Mouse (Mus musculus) adrenal gland, postnatal 4 days (tissue): ENCODE results near the gene Ankfy1. TPM values are rescaled to one million over a fixed set of nuclear protein-coding genes. Genes with fewer than 3 reads are reported as not detected.
"Not testable (repeated sequence)": the region's sequence is repeated elsewhere in the genome, so short reads cannot be mapped to it uniquely, and the experiment has no call there.

ENCODE experiments used
- DNase-seq, 2 experiments: peaks; one replicate each; pipeline ENCODE4 v3.0.0; 2021 to 2022; ENCODE audit warnings: low spot score in 2 of 2, mixed read lengths in 2 of 2
- total RNA-seq, 2 experiments: library from RNA; stranded (reverse); gene quantifications; 2 replicates each; pipeline ENCODE4 v1.2.3; 2021

Gene Ankfy1
- total RNA-seq, 2 experiments from 2014 or later, result 48.7 to 55.8 TPM

GRCm38 (mm10) chr11:72712721-72713120, 22.9 kb downstream of the Ankfy1 start:
- DNase-seq, result no peak

DNA sequence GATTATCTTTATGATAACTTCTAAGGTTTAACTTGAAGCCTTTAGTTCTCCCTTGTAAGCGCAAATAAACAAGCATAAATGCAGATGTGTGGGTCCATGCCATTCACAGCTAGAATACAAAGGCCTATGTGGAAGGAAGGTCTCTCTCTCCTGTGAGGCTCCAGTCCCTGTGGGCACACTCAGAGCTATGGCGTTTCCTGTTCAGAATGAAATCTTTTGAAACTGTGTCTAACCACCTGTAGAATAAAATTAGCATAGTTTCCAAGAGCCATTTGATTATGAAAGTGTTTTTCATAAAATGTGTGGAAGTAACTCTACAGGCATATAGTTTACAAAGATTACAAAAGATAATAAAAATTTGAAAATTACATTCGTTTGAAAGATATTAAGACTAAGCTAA, 28.4 kb downstream of the Ankfy1 start:
- no peak for DNase-seq

- no peak for DNase-seq
These were observed 33.4 kb downstream of the Ankfy1 start for GRCm38 (mm10) chr11:72723165-72723564.

DNA sequence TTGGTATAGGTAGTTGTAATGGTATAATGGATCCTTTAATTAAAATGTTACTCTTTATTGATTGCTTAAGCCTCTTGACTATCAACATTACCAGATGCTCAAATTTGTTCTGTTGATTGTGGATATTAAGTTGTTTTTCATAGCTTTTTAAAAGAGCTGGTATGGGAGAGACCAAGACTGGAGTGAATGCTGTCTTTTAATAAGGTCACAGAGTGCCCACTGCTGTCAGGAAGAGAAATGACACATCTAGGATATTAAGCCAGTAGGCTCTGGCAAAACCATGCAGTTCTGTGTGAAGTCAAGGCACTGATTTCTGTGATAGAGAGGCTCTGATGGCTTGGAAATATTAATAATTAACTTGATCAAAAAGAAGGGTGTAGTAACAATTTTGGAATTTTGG, 34.1 kb downstream of the Ankfy1 start:
- no peak for DNase-seq

- DNase-seq, result no peak
These were observed 36.2 kb downstream of the Ankfy1 start for GRCm38 (mm10) chr11:72726023-72726422.

GRCm38 (mm10) chr11:72733736-72734135, 43.9 kb downstream of the Ankfy1 start:
- no peak for DNase-seq

- DNase-seq, result no peak
These were observed 45.2 kb downstream of the Ankfy1 start for GRCm38 (mm10) chr11:72734840-72735518.

- no peak for DNase-seq
These were observed 45.7 kb downstream of the Ankfy1 start for GRCm38 (mm10) chr11:72735519-72735860.

DNA sequence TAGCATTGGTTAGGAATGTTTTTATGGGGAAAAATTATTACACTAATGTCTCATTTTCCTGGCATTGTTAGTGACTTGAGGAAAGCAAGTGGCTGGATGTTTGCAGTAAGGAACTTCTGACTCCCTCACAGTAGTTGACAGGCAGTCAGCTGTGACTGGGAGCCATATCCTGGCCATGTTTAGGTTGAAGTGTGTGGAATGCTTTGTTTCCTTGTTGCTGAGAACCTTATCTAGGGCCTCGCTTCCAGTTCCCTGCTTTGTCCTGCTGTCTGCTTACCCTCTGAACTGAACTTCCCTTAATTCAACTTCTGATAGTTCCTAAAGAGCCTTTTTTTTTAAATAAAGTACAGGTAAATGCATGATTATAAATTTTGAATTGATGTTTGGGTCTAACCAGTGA, 46.5 kb downstream of the Ankfy1 start:
- no peak for DNase-seq

DNA sequence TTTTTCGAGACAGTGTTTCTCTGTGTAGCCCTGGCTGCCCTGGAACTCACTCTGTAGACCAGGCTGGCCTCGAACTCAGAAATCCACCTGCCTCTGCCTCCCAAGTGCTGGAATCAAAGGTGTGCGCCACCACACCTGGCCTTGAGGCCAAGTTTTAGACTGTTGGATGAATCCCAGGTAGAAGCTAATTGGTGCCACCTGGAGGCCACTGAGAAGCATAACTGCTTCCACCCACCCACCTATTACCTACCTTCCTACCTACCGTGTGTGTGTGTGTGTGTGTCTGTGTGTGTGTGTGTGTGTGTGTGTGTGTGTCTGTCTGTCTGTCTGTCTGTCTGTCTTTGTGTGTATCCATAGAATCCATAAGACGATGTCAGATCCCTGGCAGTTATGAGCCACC, 47.7 kb downstream of the Ankfy1 start:
- not testable (repeated sequence) for DNase-seq

- DNase-seq, result no peak
These were observed 49.2 kb downstream of the Ankfy1 start for GRCm38 (mm10) chr11:72739048-72739447.

DNA sequence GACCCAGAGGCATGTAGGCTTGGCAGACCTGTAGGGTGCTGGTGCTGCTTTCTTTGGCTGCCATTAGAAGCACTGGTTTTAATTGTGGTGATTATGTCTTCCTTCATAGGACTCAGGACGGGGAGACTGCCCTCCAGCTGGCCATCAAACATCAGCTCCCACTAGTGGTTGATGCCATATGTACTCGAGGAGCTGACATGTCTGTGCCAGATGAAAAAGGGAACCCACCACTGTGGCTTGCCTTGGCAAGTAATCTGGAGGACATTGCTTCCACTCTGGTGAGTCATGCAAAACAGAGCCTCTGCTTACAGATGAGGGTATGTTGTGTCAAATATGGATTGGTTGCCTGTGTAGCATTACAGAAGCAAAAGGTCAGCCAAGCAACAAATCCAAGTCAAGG, 62.1 kb downstream of the Ankfy1 start:
- DNase-seq, result no peak

DNA sequence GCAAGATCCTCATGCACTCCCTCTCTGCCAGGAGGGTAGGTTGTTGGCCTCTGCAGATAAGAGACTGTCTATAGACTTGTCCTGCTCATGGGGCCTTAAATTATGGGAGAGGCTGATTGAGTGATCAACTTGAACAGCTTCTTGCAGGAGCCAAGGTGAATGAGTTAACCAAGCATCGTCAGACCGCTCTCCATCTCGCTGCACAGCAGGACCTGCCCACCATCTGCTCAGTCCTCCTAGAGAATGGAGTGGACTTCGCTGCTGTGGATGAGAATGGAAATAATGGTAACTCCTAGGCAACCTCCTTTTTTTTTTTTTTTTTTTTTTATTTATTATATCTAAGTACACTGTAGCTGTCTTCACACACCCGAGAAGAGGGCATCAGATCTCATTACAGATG, 68.5 kb downstream of the Ankfy1 start:
- DNase-seq, result no peak

DNA sequence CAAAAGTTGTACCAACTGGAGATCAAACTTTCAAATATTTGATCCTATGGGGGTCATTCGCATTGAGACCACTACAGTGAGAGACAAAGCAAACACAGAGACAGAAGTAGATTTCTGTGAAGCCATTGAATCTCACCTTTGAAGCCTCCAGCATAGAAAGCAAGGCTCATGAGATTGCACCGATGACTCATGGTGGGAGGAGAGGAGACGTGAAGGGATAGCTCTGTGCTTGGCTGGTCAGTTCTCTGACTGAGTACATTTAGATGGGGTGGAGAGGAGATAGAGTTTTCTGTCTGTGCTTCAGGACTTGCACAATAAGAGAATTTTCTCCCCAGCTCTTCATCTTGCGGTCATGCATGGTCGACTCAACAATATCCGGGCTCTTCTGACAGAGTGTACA, 69.8 kb downstream of the Ankfy1 start:
- DNase-seq, result no peak

DNA sequence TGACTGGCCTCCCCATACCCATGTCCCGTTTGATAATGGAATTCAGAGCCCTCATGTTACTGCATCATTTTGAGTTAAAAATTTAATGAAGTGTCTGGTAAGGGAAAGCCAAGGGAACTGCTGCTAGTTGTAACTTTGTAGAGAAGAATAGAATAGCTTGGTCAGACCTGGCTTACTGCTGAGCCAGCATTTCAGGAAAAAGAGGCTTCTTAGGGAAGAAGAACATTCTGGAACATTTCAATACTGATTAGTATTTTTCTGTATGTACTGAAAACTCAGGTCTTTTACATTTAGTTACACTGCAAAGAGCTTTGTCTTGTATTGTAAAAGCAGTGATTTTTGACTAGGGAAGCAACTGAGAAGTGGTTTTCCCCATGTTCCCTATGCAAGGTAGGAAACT, 71.0 kb downstream of the Ankfy1 start:
- DNase-seq, result no peak

- no peak for DNase-seq
These were observed 74.5 kb downstream of the Ankfy1 start for GRCm38 (mm10) chr11:72764270-72764669.

- no peak for DNase-seq
These were observed 77.9 kb downstream of the Ankfy1 start for GRCm38 (mm10) chr11:72767716-72768115.

DNA sequence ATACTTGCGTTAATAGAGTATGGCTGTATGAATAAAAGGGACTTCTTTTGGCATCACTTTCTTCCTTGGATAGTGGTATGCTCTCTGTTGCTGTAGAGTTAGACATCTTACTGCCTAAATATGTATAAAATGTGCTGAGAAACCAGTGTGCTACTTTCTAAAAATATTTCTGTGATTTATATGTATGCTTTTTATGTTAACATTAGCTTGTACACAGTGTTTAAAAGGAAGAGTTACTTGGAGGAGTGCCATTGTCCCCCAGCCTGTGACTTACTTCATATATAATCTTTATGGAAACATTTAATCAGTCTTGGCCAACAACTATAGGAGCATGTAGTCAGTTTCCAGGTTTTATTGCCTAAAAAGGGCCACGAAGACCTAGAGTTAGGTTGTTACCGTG, 79.3 kb downstream of the Ankfy1 start:
- DNase-seq, result no peak

GRCm38 (mm10) chr11:72770324-72770723, 80.5 kb downstream of the Ankfy1 start:
- no peak for DNase-seq

DNA sequence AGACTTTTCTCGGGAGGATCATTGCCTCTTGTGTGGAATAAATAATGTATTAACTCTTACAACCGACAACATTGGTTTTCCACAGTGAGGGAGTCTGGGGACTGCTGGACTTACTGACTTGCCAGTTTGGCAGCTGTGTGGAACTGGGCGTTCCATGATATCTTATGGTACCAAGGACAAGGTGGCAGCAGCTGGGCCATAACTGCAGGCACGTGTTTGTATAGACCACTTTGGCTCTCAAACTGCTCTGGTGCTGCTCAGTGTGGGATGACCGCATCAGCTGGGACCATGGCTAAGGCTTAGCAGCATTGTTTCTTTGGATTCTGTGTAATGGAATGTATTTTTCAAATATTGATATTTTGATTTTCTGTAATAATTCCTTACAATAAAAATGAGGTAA, 81.0 kb downstream of the Ankfy1 start:
- DNase-seq, result no peak

GRCm38 (mm10) chr11:72771461-72771860, 81.7 kb downstream of the Ankfy1 start:
- DNase-seq, result no peak

- DNase-seq, result not testable (repeated sequence)
These were observed 82.8 kb downstream of the Ankfy1 start for GRCm38 (mm10) chr11:72772611-72773010.

GRCm38 (mm10) chr11:72778957-72779356, 89.2 kb downstream of the Ankfy1 start:
- no peak for DNase-seq

DNA sequence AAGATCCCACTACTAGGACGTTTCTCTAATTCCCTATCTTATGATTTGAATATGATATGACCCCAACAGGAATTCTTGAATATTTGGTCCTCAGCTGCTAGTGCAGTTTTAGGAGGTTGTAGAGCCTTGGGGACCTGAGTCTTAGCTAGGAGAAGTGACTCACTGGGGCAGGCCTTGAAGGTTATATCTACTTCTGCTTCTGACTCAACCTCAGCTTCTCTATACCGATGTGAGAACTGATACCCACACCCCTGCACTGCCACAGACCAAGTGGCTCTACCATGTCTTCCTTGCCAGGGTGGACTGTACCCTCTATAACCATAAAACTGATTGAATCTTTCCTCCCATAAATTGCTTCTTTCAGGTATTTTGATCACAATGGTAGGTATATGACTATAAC, 92.3 kb downstream of the Ankfy1 start:
- DNase-seq, result no peak
